Mouse (Mus musculus): ENCODE data around the gene Afap1. TPM values are rescaled to one million over a fixed set of nuclear protein-coding genes. Genes with fewer than 3 reads are reported as not detected.
A peak's percentile ranks its signal among the peaks of the same experiment; 100 is the strongest.

Afap1 gene
- total RNA-seq, 2 experiments from 2014 or later, result 2.0 to 2.7 TPM

DNA sequence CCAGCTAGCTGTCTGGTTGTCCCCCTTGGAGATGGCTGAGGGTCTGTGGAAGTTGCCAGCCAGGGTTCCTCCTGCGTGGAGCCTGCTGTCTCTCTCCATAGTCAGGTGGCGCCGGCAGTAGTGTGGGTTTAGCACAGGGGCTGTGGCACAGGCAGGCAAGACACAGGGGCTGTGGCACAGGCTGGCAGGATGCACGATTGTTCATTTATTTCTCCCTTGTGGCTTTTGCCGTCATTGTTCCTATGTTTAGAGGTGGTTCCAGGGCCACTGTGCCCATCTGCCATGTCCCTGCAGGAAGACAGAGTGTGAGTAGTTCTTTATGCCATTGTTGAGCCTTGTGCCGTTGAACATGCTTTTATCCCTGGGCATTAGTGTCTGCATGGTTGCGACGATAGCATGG lies 33.4 kb downstream of the Afap1 start:
- ATAC-seq (ENCODE audit: poor library complexity, severe bottlenecking), result no peak

DNA sequence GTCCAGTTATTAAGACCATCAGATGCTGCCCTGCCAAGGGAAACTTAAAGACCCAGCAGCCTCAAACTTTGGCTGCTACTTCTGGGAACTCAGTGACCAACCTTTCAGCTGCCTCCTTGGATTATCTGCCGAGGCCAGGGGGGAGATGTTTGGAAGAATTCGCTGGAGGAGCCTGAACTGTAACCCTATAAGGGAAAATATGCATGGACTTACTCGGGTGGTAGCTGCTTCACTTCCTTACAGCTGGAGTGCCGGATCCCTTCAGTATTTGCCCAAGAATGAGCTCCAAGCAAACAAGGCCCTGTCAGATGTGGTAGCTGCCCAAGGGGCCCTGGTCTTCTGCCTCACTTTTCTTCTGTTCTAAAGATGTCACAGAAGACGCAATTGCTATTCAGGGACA lies 38.2 kb downstream of the Afap1 start:
- ATAC-seq (ENCODE audit: poor library complexity, severe bottlenecking), result no peak

DNA sequence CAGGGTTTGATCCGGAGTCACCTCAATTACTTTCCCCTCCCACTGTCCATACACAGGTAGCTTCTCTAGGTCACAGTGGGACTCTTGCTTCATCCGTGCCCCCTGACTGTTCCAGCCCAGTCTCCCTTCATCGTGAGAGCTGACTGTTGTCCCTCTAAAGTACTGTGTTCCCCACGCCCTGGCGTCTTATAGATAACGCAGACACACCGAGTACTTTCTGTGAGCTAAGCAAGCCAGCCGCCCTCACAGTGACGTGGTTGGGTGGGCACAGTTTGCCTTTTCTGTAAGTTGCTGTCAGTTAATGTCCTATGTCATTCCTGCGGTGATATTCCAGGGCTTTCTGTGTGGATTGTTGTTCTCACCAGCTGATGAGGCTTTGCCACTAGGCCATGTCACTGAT lies 39.9 kb downstream of the Afap1 start:
- ATAC-seq (ENCODE audit: poor library complexity, severe bottlenecking), result no peak

DNA sequence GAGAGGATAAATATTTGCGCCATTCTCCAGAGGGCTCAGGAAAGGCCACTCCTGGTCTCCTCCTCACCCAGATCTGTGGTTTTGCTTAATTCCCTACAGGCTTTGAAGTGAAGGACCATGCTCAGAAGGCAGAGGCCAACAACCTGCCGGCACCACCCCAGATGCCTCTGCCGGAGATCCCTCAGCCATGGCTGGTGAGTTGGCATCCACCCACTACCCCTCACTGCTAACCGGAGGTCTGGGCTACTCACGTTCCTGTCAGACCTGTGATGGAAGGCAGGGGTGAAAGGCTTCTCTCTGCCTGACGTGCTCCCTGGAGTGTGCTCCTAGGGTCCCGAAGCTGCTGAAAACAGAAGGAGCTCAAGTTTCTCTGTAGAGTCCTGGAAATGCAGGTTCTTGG lies 42.8 kb downstream of the Afap1 start:
- ATAC-seq (ENCODE audit: poor library complexity, severe bottlenecking), result no peak

DNA sequence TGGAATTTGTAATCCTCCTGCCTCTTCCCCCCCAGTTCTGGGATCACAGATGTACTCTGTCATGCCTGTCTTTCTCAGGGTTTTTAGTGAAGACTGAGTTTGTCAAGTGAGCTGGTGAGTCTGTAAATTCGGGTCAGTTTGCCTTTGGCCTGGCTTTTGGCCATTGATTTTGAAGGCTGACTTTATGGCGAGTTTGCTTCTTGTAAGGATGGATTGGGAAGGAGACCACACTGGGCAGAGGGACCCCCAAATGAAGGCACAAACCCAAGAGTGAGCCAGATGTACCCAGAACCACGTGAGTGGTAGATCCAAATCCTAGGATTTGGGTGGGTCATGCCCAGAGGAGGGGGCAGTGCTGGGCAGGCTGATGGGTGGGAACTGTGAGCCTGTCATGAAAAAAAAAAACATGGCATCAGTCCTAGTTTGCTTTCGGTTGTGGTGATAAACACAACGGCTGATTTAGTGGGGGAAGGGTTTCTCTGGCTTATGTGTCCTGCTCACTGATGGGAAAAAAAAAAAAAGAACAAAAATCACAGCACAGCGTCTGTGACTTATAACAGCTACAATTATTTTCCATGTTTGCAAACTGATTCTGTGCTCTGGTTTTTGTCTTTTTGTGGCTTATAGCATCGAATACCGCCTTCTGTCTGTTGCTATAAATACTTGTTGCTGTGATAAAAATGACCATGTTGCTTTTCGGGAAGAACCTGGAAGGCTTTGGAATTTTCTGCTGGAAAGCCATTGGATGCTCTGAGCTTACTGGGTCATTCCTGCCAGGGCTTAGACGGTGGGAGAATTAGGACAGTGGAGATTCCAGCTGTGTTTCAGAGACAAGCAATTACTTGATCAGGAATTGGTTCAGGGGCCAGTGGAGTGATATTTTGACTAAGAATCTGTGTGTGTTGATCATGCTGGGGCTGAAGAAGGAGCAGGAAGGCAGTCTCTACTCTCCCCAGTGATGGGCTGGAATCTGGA lies 45.4 kb downstream of the Afap1 start:
- ATAC-seq (ENCODE audit: poor library complexity, severe bottlenecking), result no peak

DNA sequence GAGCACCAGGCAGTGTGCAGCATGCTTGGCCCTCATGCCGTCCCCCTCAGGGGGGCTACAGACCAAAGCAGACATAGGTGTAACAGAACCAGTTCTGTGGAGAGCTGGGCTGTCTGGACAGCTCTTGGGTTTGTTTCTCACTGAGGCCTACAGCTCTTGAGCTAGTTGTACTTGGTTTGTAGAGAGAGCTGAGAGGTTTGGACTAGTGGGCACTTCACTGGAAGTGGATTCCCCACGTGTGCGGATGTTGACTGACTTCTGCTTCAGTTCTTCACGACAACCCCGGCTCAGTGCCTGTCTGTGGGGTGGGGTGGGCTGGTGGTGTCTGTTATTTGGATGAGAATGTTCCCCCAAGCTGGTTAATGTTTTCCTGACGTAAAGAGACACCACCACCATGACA lies 46.8 kb downstream of the Afap1 start:
- no peak for ATAC-seq (ENCODE audit: poor library complexity, severe bottlenecking)

DNA sequence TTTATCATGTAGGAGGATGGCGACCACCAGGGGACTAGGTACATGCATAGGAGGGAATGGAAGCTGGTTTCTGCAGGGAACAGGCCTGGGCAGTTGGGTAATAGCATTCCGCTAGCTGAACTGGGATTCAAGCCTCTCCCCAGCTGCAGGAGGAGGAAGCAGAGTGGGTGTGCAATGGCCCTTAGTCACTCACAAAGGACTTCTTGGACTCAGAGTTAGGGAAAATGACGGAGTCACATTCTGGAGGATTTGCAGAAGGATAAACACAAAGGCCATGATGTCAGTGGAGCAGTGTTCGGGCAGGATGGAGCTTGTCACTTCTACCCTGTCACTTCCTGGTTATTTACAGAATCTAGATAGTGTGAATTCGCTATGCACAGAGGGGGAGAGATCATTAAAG lies 50.4 kb downstream of the Afap1 start:
- ATAC-seq (ENCODE audit: poor library complexity, severe bottlenecking), result no peak

DNA sequence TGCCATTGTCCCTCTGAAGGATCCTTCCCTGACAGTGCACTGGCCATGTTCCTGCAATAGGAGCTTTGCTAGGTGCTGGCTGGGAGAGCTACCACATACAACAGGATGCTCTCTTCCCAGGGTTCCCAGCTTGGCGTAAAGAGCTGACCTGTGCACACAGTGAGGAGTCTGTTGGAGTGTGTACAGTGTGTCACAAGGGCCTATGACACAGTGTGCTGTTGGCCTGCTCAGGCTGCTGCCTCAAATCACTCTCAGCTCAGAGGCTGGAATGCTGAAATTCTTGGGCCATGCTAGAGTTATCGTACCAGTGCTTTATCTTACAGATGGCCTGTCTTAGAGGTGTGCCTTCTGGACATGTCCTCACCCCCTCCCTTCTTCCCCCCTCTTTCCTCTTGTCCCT lies 53.7 kb downstream of the Afap1 start:
- ATAC-seq (ENCODE audit: poor library complexity, severe bottlenecking), result no peak

DNA sequence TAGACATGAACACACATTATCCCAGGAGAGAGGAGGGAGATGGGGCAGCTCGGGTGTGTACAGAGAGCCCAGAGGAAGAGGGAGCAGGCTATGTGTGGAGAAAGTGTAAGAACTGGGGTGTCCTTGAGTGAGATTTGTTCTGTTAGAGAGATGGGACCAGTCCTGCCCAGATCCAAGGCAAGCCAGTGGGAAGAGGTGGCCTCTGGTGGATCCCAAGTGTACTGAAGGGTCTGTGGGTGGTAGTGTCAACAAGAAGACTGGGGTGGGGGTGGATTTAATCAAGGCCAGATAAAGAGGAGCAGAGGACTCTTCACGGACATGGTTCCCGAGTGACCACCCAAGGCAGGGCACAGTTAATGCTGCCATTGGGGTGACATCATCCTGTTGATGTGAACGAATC lies 54.3 kb downstream of the Afap1 start:
- no peak for ATAC-seq (ENCODE audit: poor library complexity, severe bottlenecking)

DNA sequence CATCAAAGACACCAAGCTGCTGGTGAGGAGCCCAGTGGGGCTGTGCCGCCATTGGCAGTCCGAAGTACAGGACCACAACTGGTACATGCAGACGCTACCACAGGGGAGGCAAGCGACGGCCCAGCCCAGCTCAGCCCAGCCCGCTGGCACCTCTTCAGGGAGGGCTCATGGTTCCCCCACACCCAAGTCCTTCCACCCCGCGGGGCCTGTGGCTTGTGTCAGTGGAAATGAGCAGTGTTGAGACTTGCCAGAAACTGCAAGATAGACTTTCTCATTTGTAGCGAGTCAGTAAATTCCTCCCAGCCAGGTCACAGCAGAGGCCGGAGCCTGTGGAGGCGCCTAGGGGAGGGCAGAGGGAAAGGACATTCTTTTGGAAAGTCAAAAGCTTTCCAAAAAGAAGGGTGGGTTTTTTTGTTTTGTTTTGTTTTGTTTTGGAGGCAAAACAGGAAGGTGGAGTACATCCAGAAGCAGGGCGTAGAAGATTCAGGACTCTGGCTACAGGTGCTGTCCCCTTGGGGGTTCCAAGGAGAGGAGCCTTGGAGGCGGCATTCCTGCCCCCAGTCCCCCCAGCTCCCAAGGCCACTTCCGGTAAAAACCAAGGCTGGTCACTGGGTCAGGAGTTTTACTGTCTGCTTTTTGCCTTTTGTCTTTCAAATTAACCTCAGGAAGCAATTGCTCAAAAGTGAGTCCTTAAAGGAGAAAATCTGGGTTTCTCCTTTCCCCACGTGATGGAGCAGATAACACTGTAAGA lies 55.3 kb downstream of the Afap1 start:
- no peak for ATAC-seq (ENCODE audit: poor library complexity, severe bottlenecking)

DNA sequence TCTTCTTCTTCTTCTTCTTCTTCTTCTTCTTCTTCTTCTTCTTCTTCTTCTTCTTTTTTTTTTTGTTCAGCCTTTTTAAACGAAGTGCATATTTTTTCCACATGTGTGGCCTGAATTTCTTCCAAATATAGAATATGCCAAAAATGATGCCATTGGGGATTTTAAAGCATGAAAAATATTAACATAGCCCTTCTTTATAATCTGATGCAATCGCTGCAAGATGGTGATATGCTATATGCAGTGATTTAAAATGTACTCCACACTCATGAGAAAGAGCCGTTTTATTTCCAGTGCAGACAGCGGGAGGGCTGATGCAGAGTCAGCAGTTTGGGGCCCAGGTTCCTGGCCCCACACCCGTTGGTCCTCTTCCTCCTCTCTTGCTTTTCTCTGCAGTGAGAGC lies 55.9 kb downstream of the Afap1 start:
- ATAC-seq (ENCODE audit: poor library complexity, severe bottlenecking), result no peak

DNA sequence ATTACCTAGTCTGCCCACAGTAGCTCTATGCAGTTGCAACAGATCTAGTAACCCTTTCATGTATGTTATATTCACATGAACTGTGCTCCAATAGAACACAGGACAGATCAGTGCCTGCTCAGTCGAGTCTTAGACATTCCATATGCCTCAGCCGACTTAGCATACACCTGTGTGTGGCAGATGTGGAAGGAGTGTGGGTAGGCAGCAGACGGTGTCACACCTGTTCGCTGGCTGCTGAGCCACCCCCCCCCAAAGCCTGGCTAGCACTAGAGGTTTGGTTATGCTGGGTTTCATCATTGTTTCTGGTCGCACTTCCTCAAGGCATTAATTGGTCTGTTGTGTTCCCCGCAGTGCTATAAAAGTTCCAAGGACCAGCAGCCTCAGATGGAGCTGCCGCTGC lies 57.4 kb downstream of the Afap1 start:
- no peak for ATAC-seq (ENCODE audit: poor library complexity, severe bottlenecking)

DNA sequence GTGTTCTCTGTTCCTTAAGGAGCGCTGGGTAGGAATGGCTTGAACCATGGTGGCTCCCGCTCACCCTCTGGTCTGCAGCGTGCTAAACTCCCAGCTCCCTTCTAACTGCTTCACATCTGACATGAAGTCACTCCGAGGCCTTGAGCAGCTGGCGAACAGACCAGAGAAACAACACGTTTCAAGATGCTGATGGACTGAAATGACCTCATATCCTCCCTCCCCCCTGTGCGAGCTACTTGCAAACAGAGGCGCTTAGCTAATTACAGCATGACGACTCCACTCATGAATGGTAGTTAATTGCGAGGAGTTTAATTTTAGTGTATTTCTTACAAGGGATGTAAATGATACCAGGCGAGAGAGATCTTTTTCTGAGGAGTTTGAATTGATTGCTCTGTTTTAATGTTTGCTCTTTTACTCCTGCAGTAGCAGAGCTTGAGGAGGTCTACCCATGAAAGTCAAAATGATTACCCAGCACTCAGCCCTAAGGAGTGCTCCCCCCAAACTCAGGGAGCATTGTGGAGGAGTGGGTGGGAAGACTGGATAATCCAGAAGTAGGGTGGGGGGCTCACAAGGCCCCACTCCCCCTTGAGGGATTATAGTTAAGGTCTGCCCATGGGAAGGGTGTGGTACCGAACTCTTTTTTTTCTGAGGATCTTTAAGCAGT lies 61.1 kb downstream of the Afap1 start:
- no peak for ATAC-seq (ENCODE audit: poor library complexity, severe bottlenecking)

DNA sequence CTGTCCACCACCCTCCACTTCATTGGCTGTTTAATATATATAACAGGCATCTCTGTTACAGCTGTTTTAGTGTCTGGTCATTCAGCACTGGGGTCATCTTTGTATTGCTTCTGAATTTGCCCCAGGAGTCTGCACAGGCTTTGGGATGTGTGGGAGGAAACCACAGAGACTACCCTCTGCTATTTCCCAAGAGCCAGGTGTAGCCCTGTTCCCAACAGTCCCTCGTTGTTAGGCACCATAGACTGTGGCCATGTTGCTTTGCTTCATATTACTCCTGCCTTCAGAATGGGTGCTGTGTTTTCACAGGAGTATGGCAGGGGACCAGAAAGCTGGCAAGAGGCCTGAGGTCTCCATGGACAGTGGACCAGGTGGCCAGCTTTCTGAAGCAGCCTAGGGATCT lies 63.1 kb downstream of the Afap1 start:
- no peak for ATAC-seq (ENCODE audit: poor library complexity, severe bottlenecking)

DNA sequence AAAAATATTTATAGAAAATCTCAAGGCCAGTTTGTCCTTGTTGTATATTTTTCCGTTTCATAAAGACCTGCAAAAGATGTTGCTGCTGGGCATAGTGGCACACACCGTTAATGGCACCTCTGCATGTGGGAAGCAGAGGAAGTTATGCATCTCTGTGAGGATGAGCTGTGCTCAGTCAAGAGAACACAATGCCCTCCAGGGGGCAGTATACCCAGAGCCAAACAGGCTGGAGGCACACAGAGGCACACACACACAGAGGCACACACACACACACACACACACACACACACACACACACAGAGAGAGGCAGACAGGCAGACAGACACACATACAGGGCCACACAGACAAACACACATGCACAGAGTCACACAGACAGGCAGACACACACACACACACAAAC lies 65.6 kb downstream of the Afap1 start:
- no peak for ATAC-seq (ENCODE audit: poor library complexity, severe bottlenecking)

DNA sequence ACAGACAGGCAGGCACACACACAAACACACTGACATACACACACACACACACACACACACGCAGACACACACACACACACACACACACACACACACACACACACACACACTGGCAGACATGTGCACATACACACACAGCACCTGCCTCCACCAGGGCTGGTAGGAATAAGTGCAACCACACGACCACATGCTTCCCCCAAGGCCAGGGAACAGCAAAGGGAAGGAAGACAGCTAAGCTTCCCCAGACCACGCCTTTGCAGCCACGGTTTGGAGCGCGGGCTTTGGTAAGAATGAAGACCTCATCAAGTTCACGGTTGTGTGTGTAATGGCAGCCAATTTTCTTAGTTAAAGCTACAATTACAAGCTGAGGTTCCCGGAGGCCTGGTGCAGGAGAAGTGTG lies 67.0 kb downstream of the Afap1 start:
- peak; percentile 49 for ATAC-seq (ENCODE audit: poor library complexity, severe bottlenecking)

DNA sequence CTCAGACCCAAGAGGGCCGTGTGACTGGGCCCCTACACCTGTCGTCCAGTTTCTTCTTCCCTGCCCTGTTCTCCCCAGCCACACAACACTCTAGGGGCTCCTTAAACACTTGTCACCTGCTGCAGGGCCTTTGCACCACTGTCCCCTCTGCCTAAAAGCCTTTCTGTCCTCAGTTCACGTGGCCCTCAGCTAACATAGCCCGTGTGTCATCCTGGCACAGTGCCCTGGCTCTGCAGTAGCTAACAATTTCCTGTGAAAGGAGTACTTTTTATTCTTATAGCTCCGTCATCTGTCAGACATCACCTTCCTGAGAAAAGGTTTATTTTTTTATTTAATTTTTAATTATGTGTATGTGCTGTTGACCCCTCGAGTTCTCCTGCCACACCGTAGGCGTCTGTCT lies 68.2 kb downstream of the Afap1 start:
- no peak for ATAC-seq (ENCODE audit: poor library complexity, severe bottlenecking)

DNA sequence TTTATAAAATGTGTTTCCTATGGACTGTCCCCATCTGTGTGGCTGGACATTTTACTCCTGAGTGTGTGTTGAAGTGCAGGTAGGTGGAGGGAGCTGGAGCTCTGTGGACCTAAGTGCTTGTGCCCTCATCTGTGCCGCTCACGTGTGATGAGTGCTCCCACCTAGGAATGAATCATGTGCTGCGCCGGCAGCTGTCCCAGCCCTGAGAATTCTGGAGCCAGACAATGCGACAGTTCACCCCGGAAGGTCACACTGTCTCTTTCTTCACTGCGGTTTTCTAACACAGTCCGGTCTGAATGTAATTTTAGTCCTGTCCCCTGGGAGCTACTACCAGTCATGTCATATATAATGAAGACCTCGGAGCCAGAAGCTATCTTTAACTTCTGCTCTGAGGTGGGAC lies 70.5 kb downstream of the Afap1 start:
- no peak for ATAC-seq (ENCODE audit: poor library complexity, severe bottlenecking)

DNA sequence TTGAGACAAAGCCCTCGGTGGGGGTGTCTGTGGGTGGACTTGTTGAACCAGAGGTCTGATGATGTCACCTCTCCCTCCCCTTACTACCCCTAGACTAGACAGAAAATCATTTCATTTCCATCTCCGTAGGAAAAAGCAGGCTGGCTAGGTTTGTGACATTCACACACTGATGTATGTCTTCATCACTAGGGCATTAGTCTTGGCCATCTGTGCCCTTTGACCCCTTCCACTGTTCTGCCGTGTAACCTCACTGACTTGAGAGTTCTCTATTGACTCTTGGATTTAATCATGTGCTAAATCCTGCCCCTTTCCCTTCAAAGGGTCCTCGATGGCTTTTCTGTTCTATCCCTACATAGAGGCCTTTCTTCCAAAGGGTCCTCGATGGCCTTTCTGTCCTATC lies 71.9 kb downstream of the Afap1 start:
- no peak for ATAC-seq (ENCODE audit: poor library complexity, severe bottlenecking)

DNA sequence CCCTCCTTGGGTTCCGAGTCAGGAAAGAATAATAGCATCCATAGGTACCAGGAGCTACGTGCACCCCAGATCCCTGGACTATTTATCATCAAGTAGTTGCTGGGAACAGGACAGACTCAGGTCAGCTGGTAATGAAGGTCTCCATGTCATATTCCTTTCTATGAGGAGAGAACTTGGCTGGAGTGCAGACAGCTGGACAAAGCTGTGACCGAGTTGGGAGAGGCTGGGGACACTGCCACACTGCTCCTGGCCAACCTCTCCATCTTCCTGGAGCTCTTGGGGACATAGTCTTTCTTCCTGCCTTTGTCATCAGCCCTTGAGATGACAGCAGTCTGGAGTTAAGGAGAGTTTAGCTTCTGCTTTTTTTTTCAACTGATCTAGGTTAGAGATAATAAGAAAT lies 76.7 kb downstream of the Afap1 start:
- no peak for ATAC-seq (ENCODE audit: poor library complexity, severe bottlenecking)

DNA sequence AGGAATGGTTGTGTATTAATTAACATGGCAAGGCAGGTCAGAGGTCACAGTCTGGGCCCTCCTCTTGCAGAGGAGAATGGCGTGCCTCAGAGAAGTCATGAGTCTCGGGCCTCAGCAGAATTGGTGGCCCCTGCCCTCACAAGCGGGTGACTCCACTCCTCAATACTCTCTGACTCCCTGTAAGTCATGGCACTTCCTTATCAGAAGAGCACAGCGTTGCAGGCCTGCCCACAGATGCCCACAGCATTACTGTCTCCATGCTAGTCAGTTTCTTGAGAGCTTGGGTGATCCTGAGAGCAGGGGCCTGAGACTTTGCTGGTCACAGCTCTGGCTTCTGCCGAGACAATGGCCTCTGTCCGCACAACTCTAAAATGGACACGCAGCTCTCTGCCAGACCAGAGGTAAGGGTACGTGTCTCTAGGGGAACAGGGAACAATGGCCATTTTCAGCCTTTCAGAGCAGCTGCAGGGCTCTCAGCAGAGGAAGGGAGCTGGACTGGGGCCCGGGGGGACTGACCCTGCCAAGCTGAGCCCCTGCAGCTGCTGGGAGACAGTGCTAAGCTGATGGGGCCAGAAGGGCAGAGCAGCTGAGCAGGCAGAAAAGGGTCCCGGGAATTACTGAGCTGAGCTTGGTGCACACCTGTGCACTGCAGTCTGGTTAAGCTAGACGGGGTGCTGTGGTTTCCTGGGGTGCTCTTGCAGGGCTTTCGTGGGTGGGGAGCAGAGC lies 77.4 kb downstream of the Afap1 start:
- ATAC-seq (ENCODE audit: poor library complexity, severe bottlenecking), result no peak
